Mouse (Mus musculus): Measurements from ENCODE around the gene Gng4.
"Not testable (repeated sequence)": the region's sequence is repeated elsewhere in the genome, so short reads cannot be mapped to it uniquely, and the experiment has no call there.

Gene Gng4

DNA sequence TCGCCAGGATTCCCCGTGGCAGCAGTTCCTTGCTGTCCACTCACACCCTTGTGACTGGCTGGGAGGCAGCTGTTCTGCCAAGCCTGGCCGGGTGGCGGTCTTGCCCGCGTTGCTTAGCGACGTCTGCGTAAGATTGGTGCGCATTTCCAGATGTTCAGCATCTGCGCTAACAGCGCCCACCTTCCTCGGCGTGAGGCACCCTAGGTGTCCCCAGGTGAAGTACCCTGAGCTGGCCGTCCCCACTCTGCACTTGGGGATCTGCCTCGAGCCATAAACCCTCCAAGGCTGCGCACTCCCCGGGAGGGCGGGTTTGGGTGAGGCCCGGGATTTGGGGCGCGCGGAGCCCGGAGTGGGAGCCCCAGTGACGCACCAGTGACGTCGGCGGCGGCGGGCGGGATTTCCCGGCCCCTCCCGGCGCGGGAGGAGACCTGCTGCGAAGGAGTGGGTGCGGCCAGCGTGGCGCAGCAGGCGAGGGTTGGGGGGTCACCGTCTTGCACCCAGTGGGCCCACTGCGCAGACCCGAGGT, at the start of gene Gng4:
TSS of gene Gng4 (plus strand) at position 166 of the 526 bp plus-strand sequence.
- DNase-seq (ENCODE audit: low spot score), result peak; percentile 52

DNA sequence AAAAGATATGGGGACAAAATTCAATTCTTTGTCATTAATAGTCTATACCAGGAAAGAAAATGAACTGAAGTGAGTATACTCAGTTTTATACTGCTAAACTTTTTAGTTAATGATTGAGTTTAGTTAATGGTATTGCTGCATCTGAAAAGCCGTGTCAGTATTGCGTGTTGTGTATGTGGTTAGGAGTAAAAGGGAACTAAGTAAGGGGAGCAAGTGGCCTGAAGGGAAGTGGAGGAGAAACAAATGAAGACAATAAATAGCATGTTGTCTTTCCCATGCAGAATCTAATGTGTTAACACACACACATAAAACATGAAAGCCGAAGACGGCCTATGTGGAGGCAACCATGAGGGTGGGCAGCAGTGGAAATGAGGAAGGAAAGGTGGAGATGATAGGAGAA, 44.6 kb upstream of the Gng4 start:
- DNase-seq (ENCODE audit: low spot score), result no peak

DNA sequence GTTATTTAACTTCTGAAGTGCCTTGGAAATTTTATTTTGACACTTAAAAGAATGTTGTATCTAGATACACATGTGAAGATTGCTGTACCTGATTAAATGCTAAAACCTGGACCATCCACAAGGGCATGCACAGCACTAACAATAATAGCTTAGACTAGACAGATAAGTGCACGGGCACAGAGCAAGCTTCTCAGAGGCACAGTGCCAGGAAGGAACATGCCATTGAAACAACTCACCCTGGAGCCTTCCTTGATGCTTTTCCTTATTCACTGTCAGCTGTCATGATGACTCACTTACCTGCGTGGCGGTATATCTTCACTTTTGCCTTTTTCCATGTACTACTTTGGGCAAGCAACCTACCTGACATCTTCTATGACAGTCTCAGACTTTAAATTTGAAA, 37.9 kb upstream of the Gng4 start:
- no peak for DNase-seq (ENCODE audit: low spot score)

DNA sequence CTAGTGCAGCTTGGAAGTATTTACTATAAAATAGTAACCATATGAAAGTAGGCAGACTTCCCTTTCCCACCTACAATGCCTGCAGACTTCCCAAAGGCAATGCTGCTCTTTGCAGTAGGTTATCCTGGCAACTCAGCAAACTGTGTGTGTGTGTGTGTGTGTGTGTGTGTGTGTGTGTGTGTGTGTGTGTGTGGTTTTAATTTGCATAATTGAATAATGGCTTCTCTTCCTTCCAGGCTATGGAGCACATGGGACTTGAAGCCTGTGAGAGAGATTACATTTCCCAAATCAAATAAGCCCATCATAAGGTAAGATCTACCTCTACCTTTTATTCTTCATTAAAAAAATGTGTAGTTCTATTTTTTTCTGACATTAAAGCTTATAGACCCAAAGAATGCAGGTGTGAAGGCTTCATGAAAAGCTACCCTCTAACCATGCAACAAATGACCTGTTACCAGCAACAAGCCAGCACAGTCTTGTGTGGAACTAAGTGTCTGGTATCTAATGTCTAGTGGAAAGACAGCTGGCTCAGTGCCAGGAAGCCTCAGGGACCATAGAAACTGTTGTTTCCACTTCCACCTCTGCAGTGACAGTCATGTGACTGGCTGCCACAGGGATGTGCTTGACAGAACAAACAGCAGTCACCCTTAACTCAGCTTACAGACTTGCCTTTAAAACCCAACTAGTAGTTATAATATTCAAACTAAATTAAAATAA, 7.9 kb upstream of the Gng4 start:
- DNase-seq (ENCODE audit: low spot score), result no peak

DNA sequence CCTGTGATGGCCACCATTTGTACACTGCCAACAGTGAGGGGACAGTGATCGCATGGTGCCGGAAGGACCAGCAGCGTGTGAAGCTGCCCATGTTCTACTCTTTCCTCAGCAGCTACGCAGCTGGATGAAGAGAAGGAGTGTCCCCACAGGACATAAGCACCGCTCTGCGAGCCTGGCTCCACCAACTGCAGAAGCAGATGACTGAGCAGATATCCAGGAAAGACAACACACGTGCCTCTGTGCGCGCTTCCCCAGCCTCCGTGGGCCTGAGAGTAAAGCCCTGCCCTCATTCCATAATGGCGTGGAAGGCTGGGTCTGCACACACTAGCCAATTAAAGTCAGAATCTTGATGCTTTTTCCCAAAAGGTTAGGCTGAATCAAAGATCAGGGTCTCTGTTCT, 6.8 kb upstream of the Gng4 start:
- no peak for DNase-seq (ENCODE audit: low spot score)

DNA sequence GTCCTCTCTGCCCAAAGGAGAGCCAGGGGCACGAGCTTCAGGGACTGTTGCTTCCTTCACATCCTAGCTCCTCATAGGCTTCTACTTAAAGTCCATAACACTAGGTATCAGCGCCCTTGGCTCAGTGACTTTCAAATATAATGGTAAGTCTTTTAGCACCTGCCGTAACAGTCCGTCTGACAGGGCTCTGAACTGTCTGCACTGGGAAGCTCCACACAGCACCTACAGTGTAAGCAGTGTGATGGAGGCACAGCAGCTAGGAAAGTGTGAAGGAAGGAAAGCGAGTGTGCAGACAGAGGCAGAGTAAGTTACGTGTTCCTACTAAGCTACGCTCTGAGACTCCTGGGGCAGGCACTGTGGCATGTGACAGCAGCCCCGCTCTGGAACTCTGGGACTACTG, 6.2 kb upstream of the Gng4 start:
- DNase-seq (ENCODE audit: low spot score), result no peak

DNA sequence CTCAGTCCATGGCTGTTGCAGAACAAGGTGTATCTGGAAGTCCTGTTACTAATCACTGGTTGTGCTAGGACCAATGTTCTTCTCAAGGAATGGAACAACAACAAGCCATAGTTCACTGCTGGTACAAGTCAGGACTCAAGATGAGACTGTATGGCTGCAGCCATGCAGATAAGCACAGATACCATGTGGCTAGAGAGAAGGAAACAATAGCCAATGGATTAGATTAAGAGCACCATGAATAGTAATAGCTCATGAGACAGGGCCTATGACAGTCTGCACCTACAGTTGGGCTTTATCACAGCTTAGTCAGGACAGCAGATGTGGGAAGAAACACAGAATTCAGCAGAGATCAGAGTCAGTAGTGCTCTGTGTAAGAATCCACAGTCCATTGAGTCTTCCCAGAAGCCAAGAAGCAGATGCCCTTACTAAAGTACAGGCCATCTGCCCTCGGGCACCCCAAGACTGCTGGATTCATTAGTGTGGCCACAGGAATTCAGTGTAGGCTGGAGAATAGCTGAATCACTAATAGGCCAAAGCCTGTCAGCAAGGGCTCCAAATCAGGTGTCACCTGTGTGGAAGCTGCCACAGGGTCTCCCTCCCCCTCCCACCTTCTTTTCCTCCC, 4.9 kb upstream of the Gng4 start:
- no peak for DNase-seq (ENCODE audit: low spot score)

DNA sequence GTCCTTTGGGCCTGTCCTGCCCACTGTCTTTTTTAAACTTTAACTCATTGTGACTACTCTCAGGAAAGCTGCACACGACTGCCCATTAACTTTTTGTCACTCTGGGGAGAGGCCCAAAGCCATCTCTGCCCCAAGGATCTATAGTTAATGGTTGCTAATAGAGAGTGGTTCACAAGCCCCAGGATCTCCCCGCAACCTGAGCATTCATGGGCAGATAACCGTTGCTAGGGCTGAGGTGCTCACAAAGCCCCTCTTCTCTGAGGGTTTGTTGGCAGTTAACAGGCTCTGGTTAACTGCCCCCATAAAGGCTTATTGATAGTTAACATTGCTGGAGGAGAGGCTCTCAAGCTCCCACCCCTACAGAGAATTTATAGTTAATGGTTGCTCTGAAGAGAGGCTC, 3.6 kb upstream of the Gng4 start:
- no peak for DNase-seq (ENCODE audit: low spot score)

DNA sequence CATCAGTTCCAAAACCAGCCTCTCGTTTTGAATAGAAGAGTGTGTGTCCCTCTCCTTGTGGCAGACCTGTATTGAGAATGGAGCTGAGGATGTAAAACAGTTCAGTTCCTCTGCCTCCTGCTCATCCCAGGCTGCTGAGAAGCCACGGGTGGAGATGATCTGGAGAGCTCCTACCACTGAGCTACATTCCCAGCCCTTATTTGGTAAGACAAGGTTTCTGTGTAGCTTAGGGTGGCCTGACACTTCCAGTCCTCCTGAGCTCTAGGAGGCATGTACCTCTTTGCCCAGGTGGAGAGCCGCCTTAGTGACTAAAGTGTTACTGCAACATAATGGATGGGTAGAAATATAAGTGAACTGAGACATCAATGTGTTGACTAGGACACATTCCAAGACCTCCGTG, 2.8 kb upstream of the Gng4 start:
- no peak for DNase-seq (ENCODE audit: low spot score)

DNA sequence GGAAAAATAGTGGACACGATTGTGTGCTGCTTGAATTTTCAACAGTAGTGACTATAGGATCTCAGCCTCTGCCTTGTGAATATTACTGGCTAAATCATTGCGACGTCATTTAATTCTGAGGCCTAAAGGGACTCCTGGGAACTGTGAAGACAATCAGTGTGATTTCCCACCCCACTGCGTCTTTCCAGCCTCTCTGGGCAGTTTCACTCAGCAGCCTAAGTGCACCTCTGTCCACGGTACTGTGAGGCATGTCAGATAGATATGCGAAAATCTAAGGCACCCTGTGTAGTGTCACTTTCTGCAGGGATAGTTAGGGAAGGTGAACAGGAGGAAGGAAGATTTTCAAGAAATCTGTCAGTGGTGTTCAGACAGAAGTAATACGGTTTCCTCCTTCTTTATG, 563 bp upstream of the Gng4 start:
- DNase-seq (ENCODE audit: low spot score), result no peak

DNA sequence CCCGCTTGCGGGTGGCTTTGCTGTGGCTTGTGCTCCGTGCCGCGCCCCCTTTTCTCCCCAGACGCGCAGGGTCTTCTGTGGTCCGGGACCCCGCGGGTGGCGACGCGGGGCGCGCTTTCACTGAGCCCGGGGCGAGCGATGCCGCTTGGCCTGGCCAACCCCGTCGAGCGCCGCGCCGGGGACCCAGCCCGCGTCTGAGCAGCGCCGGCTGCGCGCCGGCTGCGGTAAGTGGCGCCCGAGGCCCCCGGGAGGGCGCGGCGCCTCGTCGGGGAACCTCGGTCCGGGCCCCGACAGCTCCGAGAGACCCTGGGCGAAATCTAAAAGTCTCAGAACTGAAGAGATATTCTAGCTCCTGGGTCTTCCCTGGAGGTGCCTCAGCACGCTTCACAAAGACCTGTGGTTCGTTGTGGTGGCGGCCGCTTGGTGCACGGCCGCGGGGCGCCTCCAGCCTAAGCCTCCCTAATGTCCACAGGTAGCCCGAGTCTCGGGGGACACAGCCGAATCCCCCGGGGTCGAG, 619 bp downstream of the Gng4 start:
- DNase-seq (ENCODE audit: low spot score), result no peak

DNA sequence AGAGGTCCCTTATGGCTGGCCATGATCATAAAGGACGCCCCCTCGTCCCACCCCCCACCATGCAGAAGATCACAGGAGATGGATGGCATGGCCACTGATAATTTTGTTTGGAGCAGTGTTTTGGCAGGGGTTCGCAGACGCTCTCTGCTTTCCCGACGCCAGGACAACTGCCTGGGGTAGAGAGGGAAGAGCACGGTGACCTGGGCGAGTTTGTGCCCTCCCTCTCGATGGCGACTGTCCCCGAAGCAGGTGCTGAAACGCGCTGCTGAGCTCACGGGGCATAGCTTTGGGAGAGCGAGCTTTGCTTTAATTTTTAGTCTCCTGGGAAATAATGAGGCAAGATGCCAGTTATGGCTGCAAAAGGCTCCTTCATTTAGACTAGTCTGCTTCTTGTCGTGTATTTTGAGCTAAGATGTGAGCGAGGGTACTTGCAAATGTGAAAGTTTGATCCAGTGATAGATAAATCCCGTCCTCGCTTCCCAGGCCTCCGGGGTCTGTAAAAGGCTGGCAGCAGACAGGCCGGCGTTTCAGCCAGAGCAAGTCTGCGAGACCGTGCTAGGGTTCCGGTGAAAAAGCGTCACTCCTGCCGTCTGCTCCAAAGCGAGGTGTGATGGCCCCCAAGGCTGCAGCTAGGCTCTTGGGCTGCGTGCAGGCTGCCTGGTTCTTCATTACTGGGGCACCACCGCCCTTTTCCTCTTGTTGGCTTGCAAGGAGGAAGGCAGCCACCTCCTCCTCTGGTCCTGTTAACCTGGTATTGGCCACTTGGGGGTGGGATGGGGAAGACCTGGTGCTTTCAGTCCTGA, 1.3 kb downstream of the Gng4 start:
- DNase-seq (ENCODE audit: low spot score), result no peak

DNA sequence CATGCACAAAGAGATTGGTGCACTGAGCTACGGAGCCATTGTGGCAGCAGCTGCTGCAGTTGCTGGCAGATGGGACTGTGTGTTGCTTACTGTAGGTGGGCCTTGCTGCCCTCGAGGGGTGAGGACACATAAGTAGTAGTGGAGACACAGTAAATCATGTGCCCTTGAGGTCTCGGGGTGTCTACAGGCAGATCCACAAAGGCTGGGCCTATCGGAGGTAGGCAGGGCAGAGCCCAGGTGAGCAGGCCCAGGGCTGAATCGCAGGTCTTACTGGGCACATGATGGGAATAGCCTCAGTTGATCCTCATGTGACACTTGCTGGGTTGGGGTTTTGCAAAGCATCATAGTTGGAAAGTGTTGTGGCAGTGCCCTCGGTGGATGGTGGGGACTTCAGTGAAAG, 3.1 kb downstream of the Gng4 start:
- DNase-seq (ENCODE audit: low spot score), result no peak

DNA sequence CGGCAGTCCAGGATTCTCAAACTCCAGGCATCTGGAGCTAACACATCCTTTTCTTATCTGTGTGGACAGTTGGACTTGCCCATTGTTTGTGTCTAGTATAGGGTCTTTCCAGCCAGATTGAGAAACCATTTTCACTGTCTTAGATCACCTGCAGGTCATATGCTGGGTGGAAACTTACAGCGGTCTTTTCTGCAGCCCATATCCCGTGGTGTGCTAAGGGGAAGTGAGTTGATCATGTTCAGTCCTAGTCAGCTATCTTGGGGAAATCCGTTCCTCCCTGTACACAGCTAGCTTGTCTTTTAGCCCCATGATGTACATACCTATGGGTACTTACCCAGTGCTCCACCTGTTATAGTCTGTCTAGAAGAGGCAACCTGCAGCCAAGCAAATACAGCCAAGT, 4.2 kb downstream of the Gng4 start:
- DNase-seq (ENCODE audit: low spot score), result no peak

DNA sequence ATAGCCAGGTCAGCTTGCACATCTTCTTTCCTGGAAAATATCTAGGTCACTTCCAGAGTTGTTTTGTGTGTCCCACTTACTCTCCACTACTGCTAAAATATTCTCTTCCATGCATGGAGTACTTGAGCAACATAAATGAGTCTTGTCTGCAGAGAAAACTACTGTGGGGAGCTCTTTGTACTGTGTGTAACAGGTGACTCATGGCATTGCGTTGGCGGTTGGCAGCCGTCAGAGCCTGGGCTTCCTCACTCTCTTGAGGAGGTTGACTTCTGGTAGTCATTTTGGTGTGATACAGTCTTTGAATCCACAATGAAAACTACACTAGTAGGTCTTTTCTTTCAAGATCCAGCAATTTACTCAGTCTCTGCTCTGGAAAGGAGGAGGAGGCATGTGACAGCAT, 8.1 kb downstream of the Gng4 start:
- no peak for DNase-seq (ENCODE audit: low spot score)

DNA sequence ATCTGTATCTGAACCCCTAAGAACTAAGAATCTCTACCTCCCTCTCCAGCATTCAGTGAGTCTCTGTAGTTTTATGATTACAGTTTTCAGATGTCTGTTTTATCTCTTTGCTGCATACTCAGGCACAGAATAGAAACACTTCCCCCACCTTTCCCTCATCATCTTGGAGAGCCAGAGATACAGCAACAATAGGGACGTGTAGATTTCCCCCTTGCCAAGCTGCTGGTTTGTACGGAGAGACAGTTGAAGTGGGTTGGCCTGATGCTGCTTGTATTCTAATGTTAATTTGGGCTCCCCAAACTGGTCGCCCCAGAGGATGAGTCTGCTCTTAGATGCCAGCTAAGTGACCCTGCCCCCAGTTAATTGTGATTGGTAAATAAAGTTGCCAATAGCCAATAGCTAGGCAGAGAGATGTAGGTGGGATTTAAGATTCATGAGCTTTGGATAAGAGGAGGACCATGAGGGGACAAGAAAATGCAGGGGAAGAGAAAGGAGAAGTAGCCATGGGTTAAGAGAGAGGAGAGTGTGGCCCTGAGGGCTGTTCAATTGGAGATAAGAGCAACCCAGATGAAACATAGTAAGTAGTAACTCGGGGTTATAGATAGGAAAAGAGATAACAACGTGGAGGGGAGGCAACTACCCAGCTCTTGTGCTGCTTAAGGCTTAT, 11.4 kb downstream of the Gng4 start:
- no peak for DNase-seq (ENCODE audit: low spot score)

DNA sequence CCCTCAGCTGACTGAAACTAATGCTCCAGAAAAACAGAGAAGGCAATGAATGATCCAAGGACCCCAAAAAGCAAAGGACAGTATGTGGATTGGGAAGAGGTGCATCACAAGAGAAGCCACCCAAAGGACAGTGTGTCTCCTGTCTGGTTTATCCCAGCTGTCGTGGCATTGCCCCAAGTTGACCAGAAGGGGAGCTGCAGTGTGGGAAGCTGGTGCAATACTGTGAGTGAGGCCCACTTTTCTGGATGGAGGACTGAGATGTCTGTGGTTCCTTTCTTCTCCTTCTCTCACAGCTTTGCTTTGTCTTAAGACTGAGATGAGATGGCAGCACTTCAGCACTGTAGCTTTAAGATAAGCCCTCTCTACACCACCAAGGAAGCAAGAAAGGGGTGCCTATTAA, 12.2 kb downstream of the Gng4 start:
- no peak for DNase-seq (ENCODE audit: low spot score)

DNA sequence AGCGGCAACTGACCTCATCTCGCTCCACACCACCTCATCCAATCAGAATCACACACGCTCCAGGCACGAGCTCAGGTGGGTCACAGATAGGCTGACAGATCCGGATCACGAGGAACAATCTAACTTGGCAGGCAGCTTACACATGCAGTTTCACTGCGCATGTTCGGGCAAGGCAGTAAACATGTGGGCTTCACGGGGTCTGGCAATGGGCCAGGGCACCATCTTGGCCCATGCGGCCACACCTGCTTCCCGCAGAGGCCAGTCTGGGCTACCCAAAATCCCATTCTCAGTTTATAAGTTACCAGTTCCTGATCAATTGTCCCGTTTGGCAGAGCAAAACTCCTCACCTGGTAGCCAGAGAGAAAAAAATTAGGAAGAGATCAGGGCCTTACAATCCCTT, 14.0 kb downstream of the Gng4 start:
- not testable (repeated sequence) for DNase-seq (ENCODE audit: low spot score)

DNA sequence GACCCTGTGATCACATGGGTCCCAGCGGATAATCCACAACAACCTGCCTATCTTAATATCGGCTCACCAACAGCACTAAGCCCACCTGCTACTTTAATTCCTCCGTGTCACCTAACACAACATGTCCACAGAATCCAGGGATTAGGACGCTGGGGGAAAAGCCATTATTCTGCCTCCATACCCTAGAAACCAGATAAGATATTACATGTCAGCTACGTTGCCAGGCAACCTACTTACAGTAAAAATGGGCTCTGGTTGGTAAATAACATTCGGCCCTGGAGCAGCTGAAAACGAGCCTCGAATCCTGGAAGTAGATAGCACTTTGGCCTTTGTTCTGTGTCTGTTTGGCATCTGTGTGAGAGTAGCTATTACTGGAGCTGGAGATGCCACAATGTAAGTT, 14.9 kb downstream of the Gng4 start:
- no peak for DNase-seq (ENCODE audit: low spot score)

DNA sequence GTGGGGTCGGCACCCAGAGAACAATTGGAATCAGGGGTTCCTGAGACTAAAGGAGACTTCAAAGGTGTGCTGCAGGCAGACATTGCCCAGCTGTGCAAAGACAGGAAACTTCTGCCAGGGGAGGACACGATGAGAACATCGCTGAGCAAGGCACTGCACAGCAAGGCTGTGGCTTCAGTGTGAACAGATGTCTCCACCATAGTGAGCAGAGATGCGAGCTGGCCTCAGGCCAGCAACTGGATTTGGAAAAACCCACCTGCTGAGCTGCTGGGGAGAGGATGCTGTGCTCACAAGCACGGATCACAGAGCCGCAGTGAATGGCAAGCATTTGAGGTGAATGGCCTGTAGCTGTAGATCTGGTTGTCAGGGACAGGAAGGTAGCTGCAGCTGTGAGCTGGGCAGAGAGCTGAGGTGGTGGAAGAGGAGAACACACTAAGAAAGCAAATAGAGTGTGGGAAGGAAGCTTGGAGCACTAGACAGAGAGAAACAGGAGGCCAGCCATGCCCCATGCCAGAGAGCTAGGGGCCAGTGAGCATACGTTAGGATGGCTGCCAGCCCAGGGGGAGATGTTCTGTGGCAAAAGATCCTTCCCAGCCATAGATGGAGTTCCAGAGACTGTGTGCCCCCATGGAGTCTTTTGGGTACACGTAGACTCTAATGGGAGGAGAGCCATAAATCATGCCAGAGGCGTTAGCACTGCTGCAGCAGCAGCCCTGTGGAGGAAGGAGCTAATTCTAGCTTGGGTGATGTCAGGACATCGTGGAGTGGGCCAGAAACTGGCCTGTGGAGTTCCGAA, 24.7 kb downstream of the Gng4 start:
- DNase-seq (ENCODE audit: low spot score), result no peak

DNA sequence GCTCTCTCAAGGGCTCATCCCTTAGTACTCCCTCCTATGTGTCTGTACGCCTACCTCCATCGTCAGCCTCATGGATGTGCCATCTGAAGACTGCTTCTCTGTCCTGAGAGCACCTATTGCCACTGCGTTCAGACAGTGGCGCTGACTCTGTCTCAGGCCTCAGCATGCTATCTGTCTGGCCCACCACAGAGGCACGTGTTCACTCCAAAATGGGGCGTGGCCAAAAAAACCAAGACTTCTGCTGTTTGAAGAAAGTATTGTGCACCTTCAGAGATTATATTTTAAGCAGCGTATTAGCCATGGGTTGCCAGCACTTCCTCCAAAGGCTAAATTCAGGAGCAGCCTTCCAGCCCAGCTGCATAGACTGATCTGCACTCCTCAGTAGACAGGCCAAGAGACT, 27.0 kb downstream of the Gng4 start:
- DNase-seq (ENCODE audit: low spot score), result no peak

DNA sequence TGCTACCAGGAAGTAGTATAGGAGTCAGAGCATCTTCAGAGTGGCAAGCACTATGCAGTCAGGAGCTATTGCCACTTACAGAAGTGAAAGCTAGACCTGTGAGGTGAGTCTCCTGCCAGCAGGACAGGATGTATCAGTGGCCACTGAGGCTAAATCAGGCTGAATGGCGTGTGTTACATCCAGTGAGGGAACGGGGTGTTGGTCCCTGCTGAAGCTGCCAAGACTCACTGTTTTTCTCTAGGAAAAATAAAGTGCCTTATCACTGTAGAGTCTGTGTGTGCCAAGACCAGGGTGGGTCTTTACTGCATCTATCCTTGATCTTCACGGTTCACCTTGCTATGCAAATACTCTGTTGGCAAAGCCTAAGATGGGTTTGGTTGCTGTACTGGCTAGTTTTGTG, 34.8 kb downstream of the Gng4 start:
- no peak for DNase-seq (ENCODE audit: low spot score)

Measured in T-cell, adult 2 months (primary cell).